Mouse (Mus musculus): ENCODE results near the gene Abl1. TPM values are rescaled to one million over a fixed set of nuclear protein-coding genes. Genes with fewer than 3 reads are reported as not detected.

Gene Abl1
- total RNA-seq, 2 experiments from 2014 or later: 45.5 to 46.0 TPM

Other genes with a start within 250 kb of the Abl1 start
- 10 to 100 TPM; 17.7 to 20.8 TPM for gene Ass1, start 218.2 kb upstream of the Abl1 start, total RNA-seq (2021)
- gene Fubp3, start 115.7 kb upstream of the Abl1 start, total RNA-seq (2021): 10 to 100 TPM; 35.5 to 45.6 TPM
- gene Prdm12, start 48.3 kb upstream of the Abl1 start, total RNA-seq (2021): not detected
- gene Exosc2, start 17.7 kb upstream of the Abl1 start, total RNA-seq (2021): 10 to 100 TPM; 20.3 to 20.6 TPM
- not detected for gene Qrfp, start 122.2 kb downstream of the Abl1 start, total RNA-seq (2021)
- gene Fibcd1, start 157.6 kb downstream of the Abl1 start, total RNA-seq (2021): 100 to 1,000 TPM; 115 to 137 TPM
- 1 to 10 TPM; 6.8 to 7.3 TPM for gene Lamc3, start 198.9 kb downstream of the Abl1 start, total RNA-seq (2021)

Measured in layer of hippocampus, postnatal 25 days (tissue).